Mouse (Mus musculus): ENCODE data around the gene Ano6. TPM values are rescaled to one million over a fixed set of nuclear protein-coding genes. Genes with fewer than 3 reads are reported as not detected.
A peak's percentile ranks its signal among the peaks of the same experiment; 100 is the strongest.

The Ano6 gene
- total and polyA plus RNA-seq, 3 experiments, result 14.1 to 19.6 (median 17.3) TPM

DNA sequence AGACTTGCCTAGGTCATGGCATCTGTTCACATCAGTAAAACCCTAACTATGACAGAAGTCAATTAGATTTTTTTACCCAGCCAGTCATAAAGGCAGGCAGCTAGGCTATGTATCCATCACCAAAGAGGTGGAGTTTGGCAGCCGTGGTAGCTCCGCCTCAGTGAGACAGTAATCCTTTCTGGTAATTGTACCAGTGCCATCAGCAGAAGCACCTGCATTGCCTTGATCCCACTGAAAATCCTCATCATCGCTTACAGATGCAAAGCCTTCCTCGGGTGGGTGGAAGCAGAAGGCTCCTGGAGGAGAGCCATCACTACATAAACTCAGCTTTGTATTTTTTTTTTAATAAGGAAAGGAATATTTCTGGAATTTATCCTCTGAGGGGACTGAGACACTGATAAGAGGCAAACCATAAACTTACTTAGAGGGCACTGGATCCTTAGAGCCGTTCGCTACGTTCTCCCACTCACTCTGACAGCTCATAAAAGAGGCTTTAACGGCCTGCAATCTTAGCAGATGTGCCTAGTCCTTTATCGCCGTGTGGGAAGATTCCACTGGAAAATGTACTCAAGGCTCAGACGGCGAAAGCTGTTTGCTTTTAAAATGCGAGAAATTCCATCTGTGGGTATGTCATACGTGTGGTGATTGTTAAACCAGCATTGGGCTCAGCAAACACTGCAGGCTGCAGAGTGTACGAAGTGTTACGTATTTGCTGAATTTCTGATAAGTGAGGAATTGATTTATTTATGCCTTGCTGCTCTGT lies 140.6 kb downstream of the Ano6 start:
- Histone ChIP-seq H3K27ac (peak overlapping the region; percentile 12; the same call in 1 of the 2 replicates), H3K27me3 (ENCODE audit: control insufficient read depth, insufficient read depth, low read length) (no peaks in the 10 kb centered on the region), H3K4me3 (no peak overlapping the region), H3K9ac (ENCODE audit: low read depth, low read length) (no peak overlapping the region; the same call in 1 of the 2 replicates), H3K36me3 (ENCODE audit: control insufficient read depth, insufficient read depth, low read length) (peaks cover 4% of the 10 kb centered on the region), H3K79me2 (replicated peaks; ENCODE audit: control insufficient read depth, insufficient read depth, low read length) (no peaks in the 10 kb centered on the region), H3K4me1 (ENCODE audit: control insufficient read depth, insufficient read depth, low read length) (peaks cover 1% of the 10 kb centered on the region; the same call in 1 of the 2 replicates)
- 69% methylated on average over 16 of the region's 16 CpGs for WGBS
- DNase-seq, result peak in 1 of 2 experiments; percentile 27
- intact Hi-C loops (cut with DNase I), result no loop called here
- TF ChIP-seq POLR2A (IDR thresholded peaks at IDR 0.05; ENCODE audit: insufficient read depth, low read depth, low read length) (no peak), EP300 (IDR thresholded peaks at IDR 0.05; ENCODE audit: insufficient read depth, low read depth, low read length) (no peak), CTCF (IDR thresholded peaks at IDR 0.05) (no peak)

DNA sequence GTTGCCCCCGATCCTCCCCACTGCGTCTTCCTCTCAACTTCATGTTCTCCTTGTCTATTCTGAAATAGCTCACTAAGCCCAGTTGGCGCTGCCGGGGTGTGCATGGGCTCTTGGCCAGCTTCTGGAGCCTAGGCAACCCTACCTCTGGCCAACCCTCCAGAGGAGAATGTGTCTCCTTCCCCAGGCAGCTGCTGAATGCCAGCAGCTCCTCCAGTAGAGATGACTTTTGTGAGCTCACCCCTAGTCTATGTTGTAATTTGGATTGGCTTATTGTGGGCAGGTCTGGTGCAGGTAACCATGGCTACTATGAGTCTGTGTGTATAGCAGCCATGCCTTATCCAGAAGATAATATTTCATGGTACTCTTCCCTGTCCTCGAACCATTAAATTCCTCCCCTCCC lies 141.7 kb downstream of the Ano6 start:
- Histone ChIP-seq H3K4me3 (no peak overlapping the region), H3K36me3 (ENCODE audit: control insufficient read depth, insufficient read depth, low read length) (peaks cover 4% of the 10 kb centered on the region), H3K27me3 (ENCODE audit: control insufficient read depth, insufficient read depth, low read length) (no peaks in the 10 kb centered on the region), H3K4me1 (ENCODE audit: control insufficient read depth, insufficient read depth, low read length) (peaks cover 1% of the 10 kb centered on the region; the same call in 1 of the 2 replicates), H3K27ac (0 out of 2 replicates have a peak overlapping the region, but pooled peaks have one; percentile 12), H3K9ac (ENCODE audit: low read depth, low read length) (no peak overlapping the region), H3K79me2 (replicated peaks; ENCODE audit: control insufficient read depth, insufficient read depth, low read length) (no peaks in the 10 kb centered on the region)
- peak; percentile 67 to 75 for DNase-seq
- 67% methylated on average over 5 of the region's 5 CpGs for WGBS
- TF ChIP-seq POLR2A (IDR thresholded peaks at IDR 0.05; ENCODE audit: insufficient read depth, low read depth, low read length) (no peak), CTCF (IDR thresholded peaks at IDR 0.05) (no peak), EP300 (IDR thresholded peaks at IDR 0.05; ENCODE audit: insufficient read depth, low read depth, low read length) (no peak)
- intact Hi-C loops (cut with DNase I), result no loop called here

DNA sequence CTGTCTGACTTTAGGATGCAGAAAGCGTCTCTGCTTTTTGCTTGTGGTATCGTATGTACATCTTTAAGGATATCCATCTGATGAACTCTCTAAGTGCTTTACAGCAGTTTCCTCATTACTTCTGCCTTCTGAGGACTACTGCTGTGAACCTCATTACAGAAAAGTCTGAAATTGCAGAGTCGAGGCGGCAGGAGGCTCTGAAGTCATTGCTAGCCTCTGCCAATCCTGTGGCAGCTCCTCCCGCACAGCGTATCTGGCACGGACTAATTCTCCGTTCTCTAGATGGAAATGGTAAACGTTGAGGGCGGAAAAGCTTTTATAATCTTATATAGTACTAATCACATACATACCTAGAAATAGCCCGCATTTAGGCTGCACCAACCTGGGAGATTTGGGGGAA lies 144.5 kb downstream of the Ano6 start:
- no peak overlapping the region for H3K4me3 ChIP-seq
- 81% methylated on average over 11 of the region's 11 CpGs for WGBS
- H3K4me1 ChIP-seq (ENCODE audit: control insufficient read depth, insufficient read depth, low read length), result peaks cover 1% of the 10 kb centered on the region; the same call in 1 of the 2 replicates
- intact Hi-C loops (cut with DNase I), result no loop called here
- no peak overlapping the region for H3K9ac ChIP-seq (ENCODE audit: low read depth, low read length)
- H3K27ac ChIP-seq, result no peak overlapping the region
- no peaks in the 10 kb centered on the region for H3K27me3 ChIP-seq (ENCODE audit: control insufficient read depth, insufficient read depth, low read length)
- H3K36me3 ChIP-seq (ENCODE audit: control insufficient read depth, insufficient read depth, low read length), result peaks cover 4% of the 10 kb centered on the region
- no peak for TF ChIP-seq EP300 (IDR thresholded peaks at IDR 0.05; ENCODE audit: insufficient read depth, low read depth, low read length)
- no peak for TF ChIP-seq CTCF (IDR thresholded peaks at IDR 0.05)
- TF ChIP-seq POLR2A (IDR thresholded peaks at IDR 0.05; ENCODE audit: insufficient read depth, low read depth, low read length), result no peak
- DNase-seq, result no peak
- H3K79me2 ChIP-seq (replicated peaks; ENCODE audit: control insufficient read depth, insufficient read depth, low read length), result no peaks in the 10 kb centered on the region

DNA sequence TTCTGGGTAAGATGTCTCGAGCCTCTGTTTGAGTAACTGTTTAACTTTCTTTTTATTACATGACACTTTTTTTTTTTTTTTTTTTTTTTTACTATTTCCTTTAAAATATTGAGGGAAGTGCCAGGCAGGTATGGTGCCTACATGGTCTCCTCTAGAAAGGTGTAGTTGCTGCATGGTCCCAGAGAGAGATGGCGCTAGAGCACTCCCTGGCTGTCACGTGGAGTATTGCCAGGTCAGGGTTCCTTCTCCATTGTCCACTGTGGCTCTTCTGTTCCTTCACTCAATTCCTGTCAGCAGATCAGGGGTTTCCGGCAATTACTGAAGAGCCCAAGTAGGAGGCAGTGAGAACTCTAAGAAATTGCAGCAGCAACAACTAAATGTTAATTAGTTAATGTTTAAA lies 152.8 kb downstream of the Ano6 start:
- Histone ChIP-seq H3K36me3 (ENCODE audit: control insufficient read depth, insufficient read depth, low read length) (no peaks in the 10 kb centered on the region), H3K27ac (no peak overlapping the region), H3K4me3 (no peak overlapping the region), H3K9ac (ENCODE audit: low read depth, low read length) (no peak overlapping the region), H3K27me3 (ENCODE audit: control insufficient read depth, insufficient read depth, low read length) (no peaks in the 10 kb centered on the region), H3K79me2 (replicated peaks; ENCODE audit: control insufficient read depth, insufficient read depth, low read length) (no peaks in the 10 kb centered on the region), H3K4me1 (ENCODE audit: control insufficient read depth, insufficient read depth, low read length) (no peaks in the 10 kb centered on the region; the same call in 1 of the 2 replicates)
- peak; percentile 31 to 45 for DNase-seq
- WGBS, result 61% methylated on average over 4 of the region's 4 CpGs
- intact Hi-C loops (cut with DNase I), result loop anchor here (2.0 kb wide), 1 partner anchor 171 kb away; no protein-coding TSS in a partner anchor
- TF ChIP-seq CTCF (IDR thresholded peaks at IDR 0.05) (peak; percentile 73), EP300 (IDR thresholded peaks at IDR 0.05; ENCODE audit: insufficient read depth, low read depth, low read length) (0 out of 2 replicates have a peak, but pooled peaks have one; percentile 20), POLR2A (IDR thresholded peaks at IDR 0.05; ENCODE audit: insufficient read depth, low read depth, low read length) (no peak)

DNA sequence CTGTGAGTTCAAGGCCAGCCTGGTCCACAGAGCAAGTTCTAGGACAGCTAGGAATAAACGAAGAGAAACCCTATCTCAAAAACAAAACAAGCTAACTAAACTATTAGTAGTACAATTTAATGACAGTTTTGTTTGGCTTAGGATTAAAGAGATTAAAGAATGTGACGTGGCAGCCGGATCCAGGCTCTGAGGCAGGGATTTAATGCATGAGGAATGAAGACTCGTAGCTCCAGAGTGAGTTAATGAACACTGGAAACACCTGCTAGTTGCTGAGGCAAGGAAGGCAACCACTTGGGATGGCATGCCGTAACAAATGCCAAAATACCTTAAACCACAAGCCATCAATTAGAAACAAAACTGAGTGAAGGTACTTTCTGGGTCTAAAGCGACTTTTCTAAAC lies 153.7 kb downstream of the Ano6 start:
- Histone ChIP-seq H3K27me3 (ENCODE audit: control insufficient read depth, insufficient read depth, low read length) (no peaks in the 10 kb centered on the region), H3K4me1 (ENCODE audit: control insufficient read depth, insufficient read depth, low read length) (no peaks in the 10 kb centered on the region; the same call in 1 of the 2 replicates), H3K79me2 (replicated peaks; ENCODE audit: control insufficient read depth, insufficient read depth, low read length) (no peaks in the 10 kb centered on the region), H3K9ac (ENCODE audit: low read depth, low read length) (no peak overlapping the region), H3K27ac (no peak overlapping the region), H3K36me3 (ENCODE audit: control insufficient read depth, insufficient read depth, low read length) (no peaks in the 10 kb centered on the region), H3K4me3 (no peak overlapping the region)
- intact Hi-C loops (cut with DNase I), result no loop called here
- WGBS, result 90% methylated on average over 6 of the region's 6 CpGs
- TF ChIP-seq POLR2A (IDR thresholded peaks at IDR 0.05; ENCODE audit: insufficient read depth, low read depth, low read length), result no peak
- no peak for TF ChIP-seq CTCF (IDR thresholded peaks at IDR 0.05)
- TF ChIP-seq EP300 (IDR thresholded peaks at IDR 0.05; ENCODE audit: insufficient read depth, low read depth, low read length), result no peak
- no peak for DNase-seq
